Mouse (Mus musculus) embryonic fibroblast, embryonic 13.5 days (primary cell): ENCODE data around the gene Mgat5.

Source experiments
- CTCF ChIP-seq: IDR thresholded peaks from 2 replicates; pipeline ENCODE4 v1.5.1; 2011; ENCODE audit warnings: mild to moderate bottlenecking, control low read depth, low read length, moderate library complexity, borderline replicate concordance; ENCODE audit not compliant: insufficient read depth
- POLR2A ChIP-seq: IDR thresholded peaks from 2 replicates; pipeline ENCODE4 v1.6.1; 2011; ENCODE audit warnings: low read depth, mild to moderate bottlenecking, control low read depth, low read length, moderate library complexity

DNA sequence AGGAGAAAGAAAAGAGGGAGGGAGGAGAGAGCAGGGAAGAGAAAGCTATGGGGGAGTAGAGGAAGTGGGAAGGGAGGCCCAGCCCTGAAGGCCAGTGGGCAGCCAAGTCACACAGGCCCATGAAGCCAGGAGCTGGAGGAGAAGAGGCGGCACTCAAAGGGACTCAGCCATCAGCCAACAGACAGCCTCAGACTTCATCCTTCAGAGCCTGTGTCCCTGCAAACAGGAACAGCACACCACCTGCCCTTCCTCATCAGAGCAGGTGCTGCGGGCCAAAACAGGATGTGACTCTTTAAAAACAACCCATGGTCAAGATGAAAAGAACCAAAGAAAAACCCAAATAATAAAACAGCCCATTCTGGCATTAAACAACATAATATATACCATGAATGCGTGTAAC lies 308.8 kb downstream of the Mgat5 start:
- no peak for TF ChIP-seq CTCF
- no peak for TF ChIP-seq POLR2A
